Mouse (Mus musculus): ENCODE data around the gene Ttc23.

Gene Ttc23

DNA sequence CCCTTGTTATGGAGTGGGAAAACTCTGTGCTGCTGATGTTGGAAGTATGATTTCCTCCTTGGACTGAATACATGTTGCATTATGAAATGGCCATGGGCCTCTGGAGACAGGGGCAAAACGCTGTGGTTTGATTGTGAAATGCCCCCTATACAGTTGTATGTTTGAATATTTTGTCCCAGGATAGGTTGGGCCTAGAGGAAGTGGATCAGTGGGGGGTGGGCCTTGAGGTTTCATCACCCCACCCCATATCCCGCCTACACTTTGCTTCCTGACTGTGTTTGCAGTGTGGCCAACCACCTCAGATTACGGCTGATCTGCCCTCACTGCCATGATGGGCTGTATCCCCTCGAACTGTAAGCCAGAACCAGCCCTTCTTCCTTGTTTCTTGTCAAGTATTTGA lies 81.0 kb downstream of the Ttc23 start:
- no peak for DNase-seq (ENCODE audit: low read depth, low spot score)
- Histone ChIP-seq H3K36me3 (ENCODE audit: control insufficient read depth, insufficient read depth, low read length, poor library complexity, severe bottlenecking) (no peaks in the 10 kb centered on the region), H3K27me3 (ENCODE audit: control insufficient read depth, insufficient read depth, low read length, poor library complexity, severe bottlenecking) (no peaks in the 10 kb centered on the region)

DNA sequence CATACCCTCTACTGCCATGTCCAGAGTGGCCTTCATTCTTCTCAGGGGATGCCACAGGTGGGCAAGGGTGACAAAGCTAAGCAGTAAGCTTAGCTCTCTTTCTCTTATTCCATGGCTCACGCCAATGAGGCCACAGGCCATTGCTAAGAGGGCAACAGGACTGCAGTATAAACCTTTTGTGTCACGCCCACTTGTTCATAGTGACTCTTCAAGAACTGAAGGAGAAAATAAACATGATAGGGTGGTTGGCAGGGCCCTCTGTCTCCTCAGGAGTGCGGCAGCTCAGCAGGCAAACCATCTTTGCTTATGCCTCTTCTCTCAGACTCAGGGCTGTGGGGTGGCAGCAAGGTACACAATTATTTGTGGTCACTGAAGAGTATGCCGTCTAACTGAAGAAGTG lies 81.6 kb downstream of the Ttc23 start:
- DNase-seq (ENCODE audit: low read depth, low spot score), result no peak
- no peaks in the 10 kb centered on the region for H3K27me3 ChIP-seq (ENCODE audit: control insufficient read depth, insufficient read depth, low read length, poor library complexity, severe bottlenecking)
- no peaks in the 10 kb centered on the region for H3K36me3 ChIP-seq (ENCODE audit: control insufficient read depth, insufficient read depth, low read length, poor library complexity, severe bottlenecking)

DNA sequence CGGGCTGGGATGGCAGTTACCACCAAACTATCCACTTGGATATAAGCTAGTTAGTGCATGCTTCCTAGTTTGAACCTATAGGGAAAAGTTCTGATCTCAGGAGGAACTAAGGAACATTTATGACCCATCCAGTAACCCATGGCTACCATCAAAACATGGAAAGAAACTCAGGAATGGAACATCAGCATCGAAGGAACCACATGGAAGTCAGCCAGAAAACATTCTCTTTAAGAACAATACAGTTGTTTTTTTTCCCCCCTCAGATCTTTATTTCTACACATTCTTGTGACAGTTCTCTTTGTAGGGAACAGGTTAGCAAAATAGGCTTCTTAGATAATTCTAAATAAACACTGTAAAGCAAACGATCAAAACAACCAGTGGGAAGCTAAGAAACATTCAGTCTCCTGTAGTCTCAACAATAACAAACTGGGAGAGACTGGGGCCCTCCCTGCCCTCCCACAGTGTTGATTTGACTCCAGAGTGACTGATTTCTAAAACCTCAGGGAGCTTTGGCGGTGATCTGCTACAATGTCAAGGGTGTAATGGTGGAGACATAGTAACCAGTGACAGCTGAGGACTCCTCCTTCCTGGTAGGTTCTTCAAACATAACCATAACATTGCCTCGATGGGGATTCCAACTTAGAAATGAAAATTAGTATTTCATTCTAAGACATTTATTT lies 83.4 kb downstream of the Ttc23 start:
- DNase-seq (ENCODE audit: low read depth, low spot score), result no peak
- H3K36me3 ChIP-seq (ENCODE audit: control insufficient read depth, insufficient read depth, low read length, poor library complexity, severe bottlenecking), result no peaks in the 10 kb centered on the region
- H3K27me3 ChIP-seq (ENCODE audit: control insufficient read depth, insufficient read depth, low read length, poor library complexity, severe bottlenecking), result no peaks in the 10 kb centered on the region

DNA sequence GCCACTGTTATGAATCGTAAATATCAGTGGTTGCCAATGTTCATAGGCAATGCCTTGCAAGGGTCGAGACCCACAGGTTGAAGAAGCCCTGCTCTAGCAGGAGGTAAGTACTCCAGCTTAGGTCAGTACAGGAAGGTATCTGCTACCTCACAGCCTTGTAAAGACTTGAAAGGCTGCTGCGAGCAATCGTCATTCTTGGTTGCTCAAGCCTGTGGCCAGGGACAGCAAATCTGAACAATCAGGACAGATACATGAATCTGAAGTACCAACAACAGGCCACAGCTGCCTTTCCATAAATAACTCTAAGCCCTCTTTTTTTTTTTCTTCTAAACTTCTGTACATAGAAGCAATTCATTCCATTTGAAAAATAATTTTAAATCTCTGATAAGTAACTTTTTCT lies 85.1 kb downstream of the Ttc23 start:
- no peaks in the 10 kb centered on the region for H3K27me3 ChIP-seq (ENCODE audit: control insufficient read depth, insufficient read depth, low read length, poor library complexity, severe bottlenecking)
- no peaks in the 10 kb centered on the region for H3K36me3 ChIP-seq (ENCODE audit: control insufficient read depth, insufficient read depth, low read length, poor library complexity, severe bottlenecking)
- DNase-seq (ENCODE audit: low read depth, low spot score), result no peak

DNA sequence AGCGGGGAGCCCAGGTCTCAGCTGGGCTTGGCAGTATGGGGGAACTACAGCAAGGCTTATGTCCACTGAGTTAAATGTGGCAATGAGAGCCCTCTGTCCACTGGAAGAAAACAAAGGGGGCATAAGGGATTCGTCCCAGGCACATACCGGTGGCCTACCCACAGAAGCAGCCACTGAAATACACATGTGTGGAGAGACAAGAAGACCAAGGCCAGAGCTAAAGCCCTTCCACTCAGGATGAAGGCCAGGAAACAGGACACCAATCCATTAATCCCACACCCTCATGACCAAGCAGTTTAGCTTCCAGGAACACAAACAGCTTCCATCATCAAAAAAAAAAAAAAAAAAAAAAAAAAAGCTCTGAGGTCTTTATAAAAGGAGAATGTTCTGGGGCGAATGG lies 93.2 kb downstream of the Ttc23 start:
- DNase-seq (ENCODE audit: low read depth, low spot score), result no peak
- no peaks in the 10 kb centered on the region for H3K27me3 ChIP-seq (ENCODE audit: control insufficient read depth, insufficient read depth, low read length, poor library complexity, severe bottlenecking)

DNA sequence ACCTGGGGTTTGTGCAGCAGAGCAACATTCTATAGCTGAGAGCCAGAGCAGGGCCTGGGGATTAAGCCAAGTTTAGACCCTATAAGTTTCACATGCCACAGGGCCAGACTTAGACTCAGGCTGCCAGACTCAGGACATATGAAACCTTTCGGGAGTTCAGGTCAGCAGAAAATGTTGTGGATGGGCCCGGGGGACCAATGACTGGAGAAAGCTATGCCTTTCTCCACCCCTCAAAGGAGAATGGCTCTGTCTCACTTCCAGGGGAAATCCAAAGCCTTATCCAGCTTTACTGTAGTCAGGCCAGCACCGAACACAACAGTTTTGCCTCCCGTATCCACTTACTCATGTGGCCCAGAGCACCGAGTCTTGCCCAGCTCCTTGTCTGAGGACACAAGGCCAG lies 93.6 kb downstream of the Ttc23 start:
- H3K36me3 ChIP-seq (ENCODE audit: control insufficient read depth, insufficient read depth, low read length, poor library complexity, severe bottlenecking), result no peaks in the 10 kb centered on the region
- DNase-seq (ENCODE audit: low read depth, low spot score), result no peak

More for the DNA sequence above, 93.2 kb downstream of the Ttc23 start:
- no peaks in the 10 kb centered on the region for H3K36me3 ChIP-seq (ENCODE audit: control insufficient read depth, insufficient read depth, low read length, poor library complexity, severe bottlenecking)

DNA sequence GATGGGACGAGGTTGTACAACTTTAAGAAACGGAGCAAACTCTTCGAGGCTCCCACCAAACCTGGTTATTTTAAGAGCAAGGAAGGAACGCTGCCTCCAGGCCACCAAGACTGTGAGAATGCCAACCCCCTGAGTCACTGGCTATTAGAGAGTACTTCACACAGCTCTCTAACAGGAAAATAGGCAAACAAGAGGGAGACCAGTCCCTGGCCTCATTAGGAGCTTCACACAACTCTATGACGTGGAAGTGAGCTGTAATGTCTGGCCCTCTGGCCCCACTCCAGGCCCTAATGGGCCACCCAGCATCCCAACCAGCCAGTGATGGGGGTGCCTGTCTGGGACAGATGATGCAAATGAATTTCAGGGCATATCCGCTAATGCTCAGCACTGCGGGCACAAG lies 94.5 kb downstream of the Ttc23 start:
- H3K27me3 ChIP-seq (ENCODE audit: control insufficient read depth, insufficient read depth, low read length, poor library complexity, severe bottlenecking), result no peaks in the 10 kb centered on the region
- DNase-seq (ENCODE audit: low read depth, low spot score), result no peak
- H3K36me3 ChIP-seq (ENCODE audit: control insufficient read depth, insufficient read depth, low read length, poor library complexity, severe bottlenecking), result no peaks in the 10 kb centered on the region

More for the DNA sequence above, 93.6 kb downstream of the Ttc23 start:
- H3K27me3 ChIP-seq (ENCODE audit: control insufficient read depth, insufficient read depth, low read length, poor library complexity, severe bottlenecking), result no peaks in the 10 kb centered on the region

DNA sequence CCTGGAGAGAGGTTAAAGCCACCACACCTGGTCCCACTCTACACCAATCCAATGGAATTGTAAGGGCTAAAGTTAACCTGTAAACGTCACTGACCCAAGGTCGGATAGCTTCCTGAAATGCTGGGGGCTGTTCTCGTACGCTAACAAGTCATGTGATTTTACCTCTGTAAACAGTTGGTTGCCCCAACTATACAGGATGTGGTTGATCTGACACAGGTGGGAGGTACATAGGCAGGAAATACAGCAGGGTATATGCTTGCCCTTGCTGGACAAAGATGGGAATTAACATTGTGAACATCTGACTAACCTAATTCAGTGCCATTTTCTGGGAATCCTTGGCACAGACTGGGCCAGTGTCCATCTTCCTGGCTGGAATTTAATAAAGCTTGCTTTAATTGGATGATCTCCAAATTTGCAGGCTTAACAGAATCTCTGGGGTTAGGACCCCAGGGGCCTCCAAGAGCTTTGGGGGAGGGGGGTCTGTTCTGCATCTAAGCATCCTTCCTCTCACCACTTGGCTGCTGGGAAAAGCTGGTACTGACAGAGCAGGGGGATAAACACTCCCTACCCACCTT lies 100.6 kb downstream of the Ttc23 start:
- no peak for DNase-seq (ENCODE audit: low read depth, low spot score)
- H3K27me3 ChIP-seq (ENCODE audit: control insufficient read depth, insufficient read depth, low read length, poor library complexity, severe bottlenecking), result no peaks in the 10 kb centered on the region

DNA sequence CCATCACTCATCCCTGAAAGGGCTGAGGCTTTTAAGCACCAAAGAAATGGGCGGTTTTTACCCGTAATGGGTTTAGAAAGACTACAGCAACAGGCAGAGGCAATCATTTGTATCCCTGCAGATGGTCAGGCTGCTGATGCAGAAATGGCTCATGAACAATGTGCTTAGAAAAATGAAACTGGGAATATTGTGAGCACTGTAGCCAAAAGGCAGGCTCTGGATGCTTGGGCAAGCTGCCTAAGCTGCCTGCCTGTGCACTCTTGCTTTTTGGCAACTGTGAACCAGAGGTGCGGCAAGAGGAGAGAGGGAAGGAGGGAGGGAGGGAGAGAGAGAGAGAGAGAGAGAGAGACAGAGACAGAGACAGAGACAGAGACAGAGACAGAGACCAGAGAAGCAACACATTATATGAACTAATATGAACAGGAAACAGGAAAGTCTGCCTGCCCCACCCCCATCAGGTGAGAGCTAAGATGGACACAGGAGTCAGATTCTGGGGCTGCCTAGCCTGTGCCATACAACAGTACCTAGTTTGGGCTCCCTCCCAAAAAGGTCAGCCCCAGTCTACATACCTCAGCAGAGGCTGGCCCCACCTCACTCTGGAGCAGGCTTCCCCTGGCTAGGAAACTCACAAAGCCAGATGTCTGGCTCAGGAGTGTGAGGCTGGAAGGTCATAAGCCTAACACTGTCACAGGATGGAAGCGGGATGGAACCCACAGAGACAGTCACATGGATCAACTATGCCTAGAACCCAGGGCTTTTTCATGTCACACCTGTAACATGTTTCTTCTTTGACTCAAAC lies 102.4 kb downstream of the Ttc23 start:
- no peaks in the 10 kb centered on the region for H3K27me3 ChIP-seq (ENCODE audit: control insufficient read depth, insufficient read depth, low read length, poor library complexity, severe bottlenecking)
- DNase-seq (ENCODE audit: low read depth, low spot score), result no peak
- H3K36me3 ChIP-seq (ENCODE audit: control insufficient read depth, insufficient read depth, low read length, poor library complexity, severe bottlenecking), result no peaks in the 10 kb centered on the region

More for the DNA sequence above, 100.6 kb downstream of the Ttc23 start:
- H3K36me3 ChIP-seq (ENCODE audit: control insufficient read depth, insufficient read depth, low read length, poor library complexity, severe bottlenecking), result no peaks in the 10 kb centered on the region

DNA sequence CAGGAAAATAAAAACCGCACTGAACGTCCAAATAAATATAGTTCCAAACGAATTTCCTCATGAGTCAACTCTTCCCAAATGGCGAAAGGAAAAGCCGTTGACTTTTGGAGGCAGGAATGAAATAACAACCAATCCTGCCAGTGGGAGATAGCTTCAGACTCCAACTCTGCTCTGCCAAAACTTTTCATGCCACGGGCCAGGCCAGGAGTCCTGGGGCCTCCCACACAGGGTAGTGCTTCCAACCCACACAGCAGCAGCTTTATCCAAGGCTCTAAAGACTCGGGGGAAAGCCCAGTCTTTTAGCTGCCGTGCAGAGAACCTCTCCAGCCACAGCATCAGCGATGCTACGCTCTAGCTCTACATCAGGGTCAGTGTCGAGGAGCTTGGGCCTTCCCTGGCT lies 107.4 kb downstream of the Ttc23 start:
- DNase-seq (ENCODE audit: low read depth, low spot score), result no peak
- Histone ChIP-seq H3K36me3 (ENCODE audit: control insufficient read depth, insufficient read depth, low read length, poor library complexity, severe bottlenecking) (no peaks in the 10 kb centered on the region), H3K27me3 (ENCODE audit: control insufficient read depth, insufficient read depth, low read length, poor library complexity, severe bottlenecking) (no peaks in the 10 kb centered on the region)

DNA sequence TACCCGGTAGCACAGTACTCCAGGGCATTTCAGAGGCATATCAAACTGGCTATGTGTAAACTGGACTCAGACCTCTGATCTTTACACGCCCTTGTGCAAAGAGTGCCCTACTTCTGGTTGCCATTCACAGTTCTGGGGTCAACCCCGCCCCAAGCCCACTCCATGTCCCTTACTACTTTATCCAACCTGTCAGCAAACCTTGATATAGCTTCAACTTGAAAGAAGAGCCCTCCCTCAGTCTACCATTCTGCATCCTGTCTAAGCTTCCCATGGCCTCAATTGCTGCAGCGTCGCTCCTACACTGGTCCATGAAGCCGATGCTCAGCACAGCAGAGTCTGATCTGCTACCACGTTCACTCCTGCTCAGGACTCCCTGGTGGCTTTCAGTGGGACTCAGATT lies 108.2 kb downstream of the Ttc23 start:
- Histone ChIP-seq H3K36me3 (ENCODE audit: control insufficient read depth, insufficient read depth, low read length, poor library complexity, severe bottlenecking) (no peaks in the 10 kb centered on the region), H3K27me3 (ENCODE audit: control insufficient read depth, insufficient read depth, low read length, poor library complexity, severe bottlenecking) (no peaks in the 10 kb centered on the region)
- no peak for DNase-seq (ENCODE audit: low read depth, low spot score)

DNA sequence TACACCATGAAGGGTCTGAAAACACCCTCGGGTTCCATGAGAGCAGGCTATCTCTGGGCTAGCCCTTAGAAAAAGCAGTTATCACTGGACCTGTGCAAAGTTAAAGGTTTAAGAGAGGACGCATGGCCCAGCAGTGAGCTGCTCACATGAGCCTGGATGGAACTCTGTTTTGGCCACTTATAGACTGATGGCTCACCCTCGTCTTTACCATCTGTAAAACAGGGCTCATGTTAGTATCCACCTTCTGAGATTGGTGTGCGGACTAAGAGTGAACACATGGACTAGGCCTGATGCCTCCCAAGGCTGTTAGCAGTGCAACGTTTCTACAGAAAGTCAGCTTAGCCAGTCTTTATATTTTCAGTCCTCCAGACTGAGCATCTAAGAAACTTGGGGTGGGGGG lies 109.4 kb downstream of the Ttc23 start:
- H3K27me3 ChIP-seq (ENCODE audit: control insufficient read depth, insufficient read depth, low read length, poor library complexity, severe bottlenecking), result no peaks in the 10 kb centered on the region
- DNase-seq (ENCODE audit: low read depth, low spot score), result no peak
- H3K36me3 ChIP-seq (ENCODE audit: control insufficient read depth, insufficient read depth, low read length, poor library complexity, severe bottlenecking), result no peaks in the 10 kb centered on the region

DNA sequence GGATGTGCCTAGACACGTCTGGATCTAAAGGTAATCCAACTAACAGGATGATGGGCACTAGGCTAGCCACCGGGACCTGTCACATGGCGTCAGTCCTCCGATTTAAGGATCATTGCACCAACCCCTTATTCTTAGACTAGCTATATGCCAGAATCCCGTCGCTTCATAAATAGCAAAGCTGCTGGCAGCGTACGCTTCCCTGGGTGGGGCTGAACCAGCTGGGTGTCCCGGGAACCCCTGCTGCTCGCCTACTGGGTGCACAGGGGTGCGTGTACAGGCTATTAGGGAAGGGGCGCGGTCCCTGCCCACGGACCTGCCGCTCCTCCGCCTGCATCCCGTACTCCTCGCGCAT lies 111.3 kb downstream of the Ttc23 start:
- H3K36me3 ChIP-seq (ENCODE audit: control insufficient read depth, insufficient read depth, low read length, poor library complexity, severe bottlenecking), result no peaks in the 10 kb centered on the region
- no peak for DNase-seq (ENCODE audit: low read depth, low spot score)
- H3K27me3 ChIP-seq (ENCODE audit: control insufficient read depth, insufficient read depth, low read length, poor library complexity, severe bottlenecking), result no peaks in the 10 kb centered on the region

DNA sequence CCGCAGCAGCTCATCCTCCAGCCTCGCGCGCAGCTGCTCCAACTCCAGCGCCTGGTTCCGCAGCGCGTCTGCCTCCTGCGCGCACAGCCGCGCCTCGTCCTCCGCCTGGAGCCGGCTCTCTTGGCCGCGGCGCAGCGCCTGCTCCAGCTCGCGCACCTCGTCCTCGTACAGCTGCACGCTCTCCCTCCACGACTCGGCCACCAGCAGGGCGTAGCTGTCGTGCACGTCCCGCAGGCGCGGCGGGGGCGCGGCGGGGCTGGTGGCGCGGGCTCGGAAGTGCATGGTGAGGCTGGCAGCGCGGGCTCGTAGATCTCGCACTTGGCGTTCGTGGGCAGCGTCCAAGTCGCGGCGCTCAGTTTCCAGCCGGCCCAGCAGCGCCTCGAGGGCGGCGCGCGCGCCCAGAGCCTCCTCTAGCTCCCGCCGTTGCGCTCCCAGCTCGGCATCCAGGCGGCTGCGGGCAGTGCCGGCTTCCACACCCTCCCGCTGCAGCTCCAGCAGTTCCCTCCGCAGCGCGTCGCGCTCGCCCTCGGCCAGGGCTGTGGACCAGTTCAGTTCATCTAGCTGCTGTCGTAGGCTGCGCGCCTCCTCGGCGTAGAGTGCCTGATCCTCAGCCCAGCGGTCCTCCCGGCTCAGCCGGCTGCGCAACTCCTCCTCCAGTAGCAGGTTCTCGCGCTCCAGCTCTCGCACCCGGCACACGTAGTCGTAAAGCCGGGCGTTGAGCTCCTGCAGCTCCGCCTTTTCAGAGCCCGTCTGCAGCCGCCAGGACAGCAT lies 111.8 kb downstream of the Ttc23 start:
- Histone ChIP-seq H3K36me3 (ENCODE audit: control insufficient read depth, insufficient read depth, low read length, poor library complexity, severe bottlenecking) (no peaks in the 10 kb centered on the region), H3K27me3 (ENCODE audit: control insufficient read depth, insufficient read depth, low read length, poor library complexity, severe bottlenecking) (no peaks in the 10 kb centered on the region)
- peak; percentile 1 for DNase-seq (ENCODE audit: low read depth, low spot score)

DNA sequence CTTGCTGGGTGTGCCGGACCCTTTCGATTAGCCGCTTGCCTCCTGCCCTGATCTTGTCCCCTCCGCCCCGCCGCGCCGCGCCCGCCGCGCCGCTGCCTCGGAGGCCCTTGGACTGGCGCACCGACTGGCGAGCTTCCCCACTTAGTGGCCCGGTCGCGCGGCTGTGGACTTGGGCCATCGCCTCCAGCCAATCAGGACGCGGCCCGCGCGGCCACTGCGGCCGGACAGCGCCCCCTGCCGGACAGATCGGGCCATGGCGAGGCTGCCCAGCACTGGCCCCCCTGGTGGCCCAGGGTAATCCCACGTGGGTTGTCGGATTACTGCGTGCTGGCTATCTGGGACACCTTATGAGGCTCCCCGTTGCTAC lies 112.4 kb downstream of the Ttc23 start, which contains the start of gene Synm:
Gene Synm, minus strand, starts transcription at position 114 of the 367 bp plus-strand sequence.
- Histone ChIP-seq H3K27me3 (ENCODE audit: control insufficient read depth, insufficient read depth, low read length, poor library complexity, severe bottlenecking) (no peaks in the 10 kb centered on the region), H3K36me3 (ENCODE audit: control insufficient read depth, insufficient read depth, low read length, poor library complexity, severe bottlenecking) (no peaks in the 10 kb centered on the region)
- peak; percentile 19 for DNase-seq (ENCODE audit: low read depth, low spot score)
